Mouse (Mus musculus): Measurements from ENCODE around the gene Irak2. TPM values are rescaled to one million over a fixed set of nuclear protein-coding genes. Genes with fewer than 3 reads are reported as not detected.
A peak's percentile ranks its signal among the peaks of the same experiment; 100 is the strongest.

Irak2 gene
- polyA plus RNA-seq, 1 experiment = 10.0 TPM

DNA sequence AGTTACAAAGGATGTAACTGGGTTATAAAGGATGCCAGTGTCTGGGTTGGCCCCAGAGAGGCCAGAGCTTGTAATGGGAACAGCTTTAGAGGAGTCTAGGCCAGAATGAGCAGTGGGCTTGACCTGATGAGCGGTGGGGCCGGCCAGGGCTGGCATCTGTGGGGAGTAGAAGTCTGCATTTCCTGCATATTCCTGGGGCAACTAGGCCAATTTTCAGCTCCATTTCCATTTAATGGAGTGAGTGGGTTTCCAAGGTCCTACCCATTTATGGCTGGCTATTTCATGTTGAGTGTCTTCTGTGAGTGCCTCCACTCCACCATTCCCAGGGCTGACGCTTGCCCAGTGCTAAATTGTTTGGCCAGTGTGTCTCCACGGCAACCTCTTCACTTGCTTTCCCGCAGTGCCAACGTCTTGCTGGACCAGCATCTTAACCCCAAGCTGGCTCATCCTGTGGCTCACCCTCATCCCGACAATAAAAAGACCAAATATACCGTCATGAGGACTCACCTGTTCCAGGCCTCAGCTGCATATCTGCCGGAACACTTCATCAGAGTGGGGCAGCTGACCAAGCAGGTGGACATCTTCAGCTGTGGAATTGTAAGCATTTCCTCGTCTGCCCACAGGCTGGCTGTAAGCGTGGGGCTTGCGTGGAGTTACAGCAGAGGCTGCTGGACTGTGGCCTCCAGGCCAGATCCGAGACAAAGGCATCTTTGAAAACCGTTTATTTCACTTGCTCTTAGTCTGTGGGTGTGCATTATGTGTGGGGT lies 40.2 kb downstream of the Irak2 start:
- WGBS = 84% methylated on average over 14 of the region's 14 CpGs

DNA sequence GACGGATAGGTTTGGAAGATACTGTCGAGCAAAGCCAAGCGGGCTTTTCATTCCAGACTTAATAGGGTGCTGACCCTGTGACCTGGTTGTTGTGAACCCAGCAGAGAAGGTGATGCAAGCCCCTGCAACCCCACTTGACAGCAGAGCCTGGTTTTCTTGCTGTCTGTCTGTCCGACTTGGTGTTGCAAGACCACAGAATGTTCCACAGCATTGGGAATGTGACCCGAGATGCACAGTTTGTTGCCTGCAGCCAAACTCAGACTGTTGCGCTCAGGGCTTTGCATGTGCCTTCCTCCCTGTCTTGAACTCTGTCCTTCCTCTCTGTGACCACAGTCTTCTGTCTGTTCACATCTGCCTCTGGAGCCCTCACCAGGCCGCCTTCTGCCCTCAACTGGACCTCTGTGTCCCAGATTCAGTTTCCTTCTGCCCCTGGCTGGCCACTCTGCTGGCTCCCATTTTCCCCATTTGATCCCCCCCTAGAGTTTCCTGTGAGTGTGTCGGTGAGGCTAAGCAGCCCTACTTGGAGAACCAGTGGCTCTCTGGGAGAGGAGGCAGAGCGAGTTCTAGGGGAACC lies 41.8 kb downstream of the Irak2 start:
- Histone ChIP-seq H3K27ac (ENCODE audit: control insufficient read depth, insufficient read depth, low read depth, low read length, poor library complexity) (peak overlapping the region; percentile 42; the same call in 1 of the 2 replicates), H3K4me3 (replicated peaks; ENCODE audit: control insufficient read depth, low read depth, low read length) (no peak overlapping the region), H3K4me1 (ENCODE audit: control insufficient read depth, insufficient read depth, low read length) (peaks cover 7% of the 10 kb centered on the region)
- WGBS = 33% methylated on average over 9 of the region's 9 CpGs
- TF ChIP-seq CTCF (IDR thresholded peaks at IDR 0.05; ENCODE audit: control insufficient read depth, insufficient read depth, low read length) (0 out of 2 replicates have a peak, but pooled peaks have one; percentile 2), POLR2A (IDR thresholded peaks at IDR 0.05; ENCODE audit: borderline replicate concordance, control insufficient read depth, low read depth, low read length) (no peak)

More for the DNA sequence above, 40.2 kb downstream of the Irak2 start:
- Histone ChIP-seq H3K4me1 (ENCODE audit: control insufficient read depth, insufficient read depth, low read length) (peaks cover 7% of the 10 kb centered on the region), H3K4me3 (replicated peaks; ENCODE audit: control insufficient read depth, low read depth, low read length) (no peak overlapping the region), H3K27ac (ENCODE audit: control insufficient read depth, insufficient read depth, low read depth, low read length, poor library complexity) (no peak overlapping the region)
- TF ChIP-seq POLR2A (IDR thresholded peaks at IDR 0.05; ENCODE audit: borderline replicate concordance, control insufficient read depth, low read depth, low read length) (no peak), CTCF (IDR thresholded peaks at IDR 0.05; ENCODE audit: control insufficient read depth, insufficient read depth, low read length) (no peak)

DNA sequence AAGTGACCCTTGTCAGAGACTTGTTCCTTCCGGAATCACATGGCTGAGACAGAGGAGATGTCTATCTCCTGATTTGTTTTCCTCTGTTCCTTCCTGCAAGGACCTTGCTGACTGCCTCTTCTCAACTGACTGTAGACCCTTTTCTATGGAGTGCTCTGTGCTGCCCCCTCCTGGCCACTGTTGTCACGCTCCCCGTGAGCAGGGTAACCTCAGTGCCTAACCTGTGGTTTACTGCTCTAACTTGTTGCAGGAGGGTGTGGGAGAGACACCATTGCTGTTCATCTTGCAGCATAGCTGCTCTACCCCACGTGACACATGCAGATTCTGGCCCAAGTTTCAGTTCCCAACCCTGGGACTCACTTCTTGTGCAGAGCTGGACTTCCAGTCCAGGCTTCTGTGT lies 43.0 kb downstream of the Irak2 start:
- H3K4me1 ChIP-seq (ENCODE audit: control insufficient read depth, insufficient read depth, low read length) = peaks cover 7% of the 10 kb centered on the region
- H3K4me3 ChIP-seq (replicated peaks; ENCODE audit: control insufficient read depth, low read depth, low read length) = no peak overlapping the region
- no peak overlapping the region for H3K27ac ChIP-seq (ENCODE audit: control insufficient read depth, insufficient read depth, low read depth, low read length, poor library complexity)
- 3% methylated on average over 4 of the region's 4 CpGs for WGBS
- TF ChIP-seq CTCF (IDR thresholded peaks at IDR 0.05; ENCODE audit: control insufficient read depth, insufficient read depth, low read length) (peak; percentile 96), POLR2A (IDR thresholded peaks at IDR 0.05; ENCODE audit: borderline replicate concordance, control insufficient read depth, low read depth, low read length) (no peak)

DNA sequence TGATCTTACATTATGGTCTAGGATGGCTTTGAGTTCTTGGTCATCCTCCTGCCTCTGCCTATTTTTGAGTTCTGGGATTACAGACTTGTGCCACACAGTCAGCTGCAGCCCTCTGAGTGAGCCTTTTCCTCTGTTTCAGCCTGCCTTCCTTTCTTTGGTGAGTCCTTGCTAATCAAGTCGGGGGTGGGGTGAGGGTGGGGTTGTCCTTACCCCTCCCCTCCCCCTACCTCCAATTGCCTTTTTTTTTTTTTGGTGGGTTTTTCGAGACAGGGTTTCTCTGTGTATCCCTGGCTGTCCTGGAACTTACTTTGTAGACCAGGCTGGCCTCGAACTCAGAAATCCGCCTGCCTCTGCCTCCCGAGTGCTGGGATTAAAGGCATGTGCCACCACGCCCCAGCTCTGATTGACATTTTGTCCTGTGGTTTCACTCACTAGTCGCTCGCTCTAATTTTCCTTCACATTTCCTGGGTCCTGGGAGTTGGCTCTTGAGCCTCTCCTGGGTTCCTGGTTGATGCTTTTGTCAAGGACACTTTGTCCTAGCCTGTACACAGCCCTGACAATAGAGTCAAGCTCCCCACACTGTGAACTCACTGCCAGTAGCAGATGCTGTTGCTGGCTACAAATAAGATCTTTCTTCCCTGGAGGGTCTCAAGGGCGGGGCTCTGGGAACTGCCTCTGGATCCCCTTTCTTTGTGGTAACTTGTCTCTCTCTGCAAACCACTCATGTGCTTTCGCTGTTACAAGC lies 45.0 kb downstream of the Irak2 start:
- no peak for TF ChIP-seq POLR2A (IDR thresholded peaks at IDR 0.05; ENCODE audit: borderline replicate concordance, control insufficient read depth, low read depth, low read length)
- TF ChIP-seq CTCF (IDR thresholded peaks at IDR 0.05; ENCODE audit: control insufficient read depth, insufficient read depth, low read length) = no peak
- Histone ChIP-seq H3K27ac (ENCODE audit: control insufficient read depth, insufficient read depth, low read depth, low read length, poor library complexity) (no peak overlapping the region), H3K4me3 (replicated peaks; ENCODE audit: control insufficient read depth, low read depth, low read length) (no peak overlapping the region), H3K4me1 (ENCODE audit: control insufficient read depth, insufficient read depth, low read length) (peaks cover 7% of the 10 kb centered on the region)
- 85% methylated on average over 10 of the region's 10 CpGs for WGBS

DNA sequence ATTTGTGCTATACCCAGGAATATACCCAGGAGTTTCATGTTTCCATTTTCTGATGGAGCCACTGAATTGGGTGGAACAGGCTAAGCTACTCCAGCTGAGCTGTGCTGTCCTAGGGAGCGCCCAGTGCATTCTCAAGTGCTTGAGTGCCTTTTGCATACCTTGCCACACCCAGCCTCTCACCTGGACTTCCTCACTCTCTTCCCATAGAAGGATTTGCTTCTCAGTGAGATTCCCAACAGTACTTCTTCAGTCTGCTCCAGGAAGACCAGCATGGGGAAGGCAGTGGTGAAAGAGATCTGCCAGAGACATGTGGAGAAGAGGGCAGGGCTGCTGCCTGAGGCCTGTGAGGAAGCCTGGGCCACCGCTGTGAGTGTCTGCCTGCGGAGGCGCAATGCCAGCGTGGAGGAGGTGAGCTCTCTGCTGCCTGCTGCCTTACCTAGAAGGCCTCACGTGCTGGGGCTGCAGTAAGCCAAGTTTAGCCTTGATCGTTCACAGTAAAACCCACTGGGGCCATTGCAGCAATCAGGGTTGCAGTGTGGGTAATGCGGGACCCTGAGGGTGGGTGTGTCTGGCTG lies 48.4 kb downstream of the Irak2 start:
- WGBS = 83% methylated on average over 8 of the region's 8 CpGs
- peaks cover 7% of the 10 kb centered on the region for H3K4me1 ChIP-seq (ENCODE audit: control insufficient read depth, insufficient read depth, low read length)
- TF ChIP-seq CTCF (IDR thresholded peaks at IDR 0.05; ENCODE audit: control insufficient read depth, insufficient read depth, low read length) = no peak
- H3K27ac ChIP-seq (ENCODE audit: control insufficient read depth, insufficient read depth, low read depth, low read length, poor library complexity) = no peak overlapping the region
- no peak overlapping the region for H3K4me3 ChIP-seq (replicated peaks; ENCODE audit: control insufficient read depth, low read depth, low read length)

DNA sequence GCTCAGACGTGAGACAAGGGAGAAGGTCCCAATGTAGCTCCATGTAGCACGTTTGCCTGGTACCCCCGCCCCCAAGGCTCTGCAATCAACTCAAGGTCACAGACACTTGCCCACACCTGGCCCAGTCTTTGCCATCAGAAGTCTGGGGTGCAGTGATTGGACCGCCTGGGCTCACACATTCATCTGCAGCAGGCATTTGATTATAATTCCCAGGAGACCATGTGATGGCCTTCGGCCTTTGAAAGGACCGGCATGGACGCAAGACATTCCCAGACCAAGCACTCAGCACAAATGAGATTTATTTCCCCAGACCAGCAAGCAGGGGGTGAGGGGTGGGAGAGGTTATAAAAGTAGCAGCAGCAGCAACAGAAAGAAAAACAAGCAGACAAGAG lies 51.7 kb downstream of the Irak2 start:
- Histone ChIP-seq H3K4me3 (replicated peaks; ENCODE audit: control insufficient read depth, low read depth, low read length) (no peak overlapping the region), H3K4me1 (ENCODE audit: control insufficient read depth, insufficient read depth, low read length) (peaks cover 12% of the 10 kb centered on the region)

DNA sequence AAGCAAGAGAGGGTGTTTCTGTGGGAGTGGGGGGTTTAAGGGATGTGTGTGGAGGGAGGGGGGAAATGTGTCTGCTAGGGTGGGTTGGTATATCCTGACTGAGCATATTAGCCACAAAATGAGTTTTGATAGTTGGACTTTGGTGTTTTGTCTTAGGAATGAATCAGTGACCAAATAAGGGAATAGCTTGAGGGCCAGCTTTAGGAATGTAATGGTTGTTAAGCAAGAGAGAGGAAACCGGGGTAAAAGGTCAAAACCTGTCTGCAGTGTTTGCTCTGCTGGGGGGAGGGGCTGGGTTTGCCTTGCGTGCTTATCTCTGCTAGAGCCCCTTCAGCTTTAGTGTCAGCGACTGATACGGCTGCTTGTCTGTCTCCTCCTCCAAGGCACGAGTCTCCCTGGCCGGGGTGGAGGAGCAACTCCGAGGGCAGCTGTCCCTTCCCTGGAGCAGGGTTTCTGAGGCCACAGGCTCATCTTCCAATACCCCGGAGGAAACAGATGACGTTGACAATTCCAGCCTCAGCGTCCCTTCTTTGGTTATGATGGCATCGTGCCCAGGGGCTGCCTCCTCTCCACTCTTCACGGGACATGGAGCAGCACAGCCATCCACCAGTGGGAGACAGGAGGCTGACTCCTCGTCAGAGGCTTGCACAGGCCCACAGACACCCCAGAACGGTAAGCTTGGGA lies 52.3 kb downstream of the Irak2 start:
- TF ChIP-seq POLR2A (IDR thresholded peaks at IDR 0.05; ENCODE audit: borderline replicate concordance, control insufficient read depth, low read depth, low read length) = peak; percentile 62; the same call in 1 of the 2 replicates
- TF ChIP-seq CTCF (IDR thresholded peaks at IDR 0.05; ENCODE audit: control insufficient read depth, insufficient read depth, low read length) = no peak
- 28% methylated on average over 14 of the region's 14 CpGs for WGBS
- H3K27ac ChIP-seq (ENCODE audit: control insufficient read depth, insufficient read depth, low read depth, low read length, poor library complexity) = peak overlapping the region; percentile 87
- peak overlapping the region; percentile 30 for H3K4me3 ChIP-seq (replicated peaks; ENCODE audit: control insufficient read depth, low read depth, low read length)
- peaks cover 13% of the 10 kb centered on the region for H3K4me1 ChIP-seq (ENCODE audit: control insufficient read depth, insufficient read depth, low read length)

More for the DNA sequence above, 51.7 kb downstream of the Irak2 start:
- H3K27ac ChIP-seq (ENCODE audit: control insufficient read depth, insufficient read depth, low read depth, low read length, poor library complexity) = peak overlapping the region; percentile 41; the same call in 1 of the 2 replicates
- WGBS = 74% methylated on average over 7 of the region's 7 CpGs
- no peak for TF ChIP-seq CTCF (IDR thresholded peaks at IDR 0.05; ENCODE audit: control insufficient read depth, insufficient read depth, low read length)
- TF ChIP-seq POLR2A (IDR thresholded peaks at IDR 0.05; ENCODE audit: borderline replicate concordance, control insufficient read depth, low read depth, low read length) = no peak
